In genomic region chr10:58657731-58658130, GRCm38 (mm10) we compare ENCODE assay signal across 17 mouse cellular contexts. TPM values are rescaled to one million over a fixed set of nuclear protein-coding genes. Genes with fewer than 3 reads are reported as not detected.
"Had no signal": no experiment of that assay in that cellular context is flagged by ENCODE, and none has a peak within 500 bp of the region (broad histone marks: within the 10 kb centered on the region; RNA-seq: fewer than 3 reads in every experiment).

No protein-coding gene starts in this region.

- H3K9me3 ChIP-seq: limb, embryonic 13.5 days; midbrain, embryonic 10.5 days; neural tube, embryonic 15.5 days had no signal

- H3K4me3 ChIP-seq: limb, embryonic 13.5 days; midbrain, embryonic 10.5 days; myocyte; neural tube, embryonic 15.5 days had no signal

- H3K27ac ChIP-seq: kidney, postnatal 0 days; limb, embryonic 13.5 days; liver, embryonic 14.5 days; neural tube, embryonic 15.5 days had no signal

- H3K27me3 ChIP-seq: limb, embryonic 13.5 days had no signal

- H3K36me3 ChIP-seq: limb, embryonic 13.5 days; midbrain, embryonic 10.5 days; neural tube, embryonic 15.5 days had no signal

- DNase-seq: layer of hippocampus, adult 9-11 months; layer of hippocampus, postnatal 36 days; lung, adult 2 months; lung, postnatal 10 days; lung, postnatal 4 days; midbrain, embryonic 14.5 days; right cerebral cortex, adult 18-20 months; right cerebral cortex, postnatal 25 days; thymus, postnatal 36 days had no signal

- H3K4me2 ChIP-seq: limb, embryonic 13.5 days; neural tube, embryonic 15.5 days had no signal

- H3K9ac ChIP-seq: limb, embryonic 13.5 days; liver, embryonic 14.5 days; neural tube, embryonic 15.5 days had no signal

RNA-seq across cellular contexts. Expression of gene Edar, which starts 17.7 kb away (rescaled TPM):
- total RNA-seq: layer of hippocampus, adult 18-20 months; megakaryocyte, adult 5-6 weeks had no signal
- polyA plus RNA-seq: liver, embryonic 14.5 days; myocyte had no signal
